Comparison of ENCODE assay signal across 8 mouse cellular contexts in the genomic region with DNA sequence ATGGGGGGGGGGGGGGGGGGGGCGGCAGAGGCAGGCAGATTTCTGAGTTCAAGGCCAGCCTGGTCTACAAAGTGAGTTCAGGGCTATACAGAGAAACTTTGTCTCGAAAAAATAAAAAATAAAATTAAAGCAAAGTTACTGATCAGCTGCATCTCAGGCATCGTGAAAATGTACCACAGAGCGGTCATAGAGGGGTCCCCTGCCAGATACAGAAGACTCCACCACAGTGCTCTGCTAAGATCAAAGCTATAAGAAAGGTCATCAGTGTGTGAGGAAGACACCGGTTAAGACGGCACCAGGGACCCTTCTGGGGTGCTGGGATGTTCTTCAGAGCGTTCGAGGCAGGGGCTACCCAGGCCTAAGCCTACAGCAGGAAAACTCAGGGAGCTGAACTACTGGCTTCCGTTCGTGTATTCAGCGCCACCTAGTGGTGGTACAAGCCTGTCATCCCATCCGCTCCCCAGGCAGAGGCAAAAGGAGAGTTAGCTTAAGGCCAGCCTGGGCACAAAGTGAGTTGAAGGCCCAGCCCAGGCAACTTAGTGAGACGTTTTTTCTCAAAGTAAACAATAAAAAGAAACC. TPM values are rescaled to one million over a fixed set of nuclear protein-coding genes. Genes with fewer than 3 reads are reported as not detected.
A peak's percentile ranks its signal among the peaks of the same experiment; 100 is the strongest.
DNase-seq lines count a peak whose midpoint lies in the region; ATAC-seq and TF ChIP-seq lines count a peak whose summit lies in the region.

No protein-coding gene starts in this region.

- no peak overlapping the region for H3K4me2 ChIP-seq in embryonic facial prominence, embryonic 13.5 days
- H3K4me2 ChIP-seq in heart, embryonic 12.5 days, result no peak overlapping the region
- H3K4me2 ChIP-seq in kidney, embryonic 15.5 days, result no peak overlapping the region
- no peak overlapping the region for H3K4me2 ChIP-seq in liver, embryonic 12.5 days

- peaks cover 4% of the 10 kb centered on the region for H3K4me1 ChIP-seq in embryonic facial prominence, embryonic 13.5 days
- H3K4me1 ChIP-seq in heart, embryonic 12.5 days (replicated peaks), result peaks cover 7% of the 10 kb centered on the region; the same call in 1 of the 2 replicates
- peaks cover 6% of the 10 kb centered on the region; the same call in 1 of the 2 replicates for H3K4me1 ChIP-seq in kidney, embryonic 15.5 days
- H3K4me1 ChIP-seq in liver, embryonic 12.5 days, result no peaks in the 10 kb centered on the region
- no peaks in the 10 kb centered on the region for H3K4me1 ChIP-seq in thymus, adult 2 months (replicated peaks; ENCODE audit: control insufficient read depth, insufficient read depth, low read length)

- no peak for TF ChIP-seq POLR2A in thymus, adult 2 months (IDR thresholded peaks at IDR 0.05; ENCODE audit: control insufficient read depth, extremely low read depth, insufficient read depth, low read length, poor library complexity)

- H3K27ac ChIP-seq in embryonic facial prominence, embryonic 13.5 days, result no peak overlapping the region
- H3K27ac ChIP-seq in heart, embryonic 12.5 days (ENCODE audit: poor library complexity, severe bottlenecking), result no peak overlapping the region
- no peak overlapping the region for H3K27ac ChIP-seq in kidney, embryonic 15.5 days
- no peak overlapping the region for H3K27ac ChIP-seq in liver, embryonic 12.5 days
- H3K27ac ChIP-seq in thymus, adult 2 months (ENCODE audit: control insufficient read depth, insufficient read depth, low read length), result no peak overlapping the region

- ATAC-seq in embryonic facial prominence, embryonic 13.5 days (ENCODE audit: insufficient number of reproducible peaks, insufficient read depth, low FRiP score, low TSS enrichment, low read depth), result peak; percentile 56; the same call in 1 of the 2 replicates
- ATAC-seq in heart, embryonic 12.5 days (ENCODE audit: insufficient number of reproducible peaks, low FRiP score), result peak; percentile 58; the same call in 1 of the 2 replicates
- peak; percentile 67 for ATAC-seq in kidney, embryonic 15.5 days (replicated peaks; ENCODE audit: low FRiP score)
- peak; percentile 73 for ATAC-seq in liver, embryonic 12.5 days

- H3K36me3 ChIP-seq in embryonic facial prominence, embryonic 13.5 days, result no peaks in the 10 kb centered on the region
- no peaks in the 10 kb centered on the region for H3K36me3 ChIP-seq in heart, embryonic 12.5 days
- H3K36me3 ChIP-seq in kidney, embryonic 15.5 days, result no peaks in the 10 kb centered on the region
- H3K36me3 ChIP-seq in liver, embryonic 12.5 days, result no peaks in the 10 kb centered on the region
- no peaks in the 10 kb centered on the region for H3K36me3 ChIP-seq in thymus, adult 2 months (ENCODE audit: control insufficient read depth, insufficient read depth, low read length)

- H3K27me3 ChIP-seq in embryonic facial prominence, embryonic 13.5 days, result no peaks in the 10 kb centered on the region
- H3K27me3 ChIP-seq in heart, embryonic 12.5 days (replicated peaks), result no peaks in the 10 kb centered on the region; the same call in 1 of the 2 replicates
- no peaks in the 10 kb centered on the region for H3K27me3 ChIP-seq in kidney, embryonic 15.5 days
- no peaks in the 10 kb centered on the region; the same call in 1 of the 2 replicates for H3K27me3 ChIP-seq in liver, embryonic 12.5 days (replicated peaks)
- H3K27me3 ChIP-seq in thymus, adult 2 months (ENCODE audit: control insufficient read depth, insufficient read depth, low read length), result no peaks in the 10 kb centered on the region

- no peaks in the 10 kb centered on the region for H3K9me3 ChIP-seq in embryonic facial prominence, embryonic 13.5 days
- H3K9me3 ChIP-seq in heart, embryonic 12.5 days (replicated peaks), result 0 out of 2 replicates have a peak, but pooled peaks cover 6% of the 10 kb centered on the region
- no peaks in the 10 kb centered on the region for H3K9me3 ChIP-seq in kidney, embryonic 15.5 days (replicated peaks)
- H3K9me3 ChIP-seq in liver, embryonic 12.5 days (replicated peaks), result 0 out of 2 replicates have a peak, but pooled peaks cover 7% of the 10 kb centered on the region

- peak; percentile 83; the same call in 1 of the 2 replicates for TF ChIP-seq CTCF in thymus, adult 2 months (IDR thresholded peaks at IDR 0.05; ENCODE audit: borderline replicate concordance, control insufficient read depth, extremely low read depth, insufficient read depth, low read length, poor library complexity)

- WGBS in embryonic facial prominence, embryonic 13.5 days, result 24% methylated on average over 13 of the region's 13 CpGs
- WGBS in heart, embryonic 12.5 days, result 25% methylated on average over 13 of the region's 13 CpGs
- WGBS in kidney, embryonic 15.5 days, result 26% methylated on average over 13 of the region's 13 CpGs
- WGBS in liver, embryonic 12.5 days (ENCODE audit: insufficient replicate concordance), result 23% methylated on average over 13 of the region's 13 CpGs
- WGBS in thymus, adult 2 months, result 31% methylated on average over 13 of the region's 13 CpGs

- DNase-seq in CD4-positive helper T cell, adult 2 months (ENCODE audit: low read depth, low spot score), result peak; percentile 65
- DNase-seq in adrenal gland, postnatal 36 days, result peak; percentile 70 to 81
- peak; percentile 84 for DNase-seq in neural tube, embryonic 10.5 days (ENCODE audit: extremely low spot score, low spot score)
- DNase-seq in thymus, adult 2 months, result peak; percentile 51

- no peak overlapping the region for H3K4me3 ChIP-seq in embryonic facial prominence, embryonic 13.5 days
- no peak overlapping the region for H3K4me3 ChIP-seq in heart, embryonic 12.5 days
- H3K4me3 ChIP-seq in kidney, embryonic 15.5 days (replicated peaks), result no peak overlapping the region
- H3K4me3 ChIP-seq in liver, embryonic 12.5 days, result no peak overlapping the region
- H3K4me3 ChIP-seq in thymus, adult 2 months (ENCODE audit: control insufficient read depth, insufficient read depth, low read length), result no peak overlapping the region

- no peak overlapping the region for H3K9ac ChIP-seq in embryonic facial prominence, embryonic 13.5 days
- no peak overlapping the region for H3K9ac ChIP-seq in heart, embryonic 12.5 days
- H3K9ac ChIP-seq in kidney, embryonic 15.5 days, result no peak overlapping the region
- H3K9ac ChIP-seq in liver, embryonic 12.5 days, result no peak overlapping the region

RNA-seq across cellular contexts. Expression of a gene that starts 15.9 kb away (rescaled TPM):
- 10 to 100 TPM; 21.0 to 22.8 TPM for total RNA-seq in adrenal gland, postnatal 36 days (2021)
- 22.4 and 22.5 TPM in 2 replicates for polyA plus RNA-seq in embryonic facial prominence, embryonic 13.5 days (2015; fragmentation: Nextera tagmentation; extraction: Ambion mirVana)
- 33.9 and 37.4 TPM in 2 replicates for polyA plus RNA-seq in heart, embryonic 12.5 days (2016; fragmentation: Nextera tagmentation; extraction: Ambion mirVana)
- 33.5 and 37.3 TPM in 2 replicates for polyA plus RNA-seq in kidney, embryonic 15.5 days (2015; fragmentation: Nextera tagmentation; extraction: Ambion mirVana)
- polyA plus RNA-seq in liver, embryonic 12.5 days (2016; fragmentation: Nextera tagmentation; extraction: Ambion mirVana), result 12.1 and 12.4 TPM in 2 replicates
- 5.7 and 6.8 TPM in 2 replicates for polyA plus RNA-seq in thymus, adult 2 months (2012; rRNA removed)

RNA-seq across cellular contexts. Expression of a gene that starts 18.5 kb away (rescaled TPM):
- total RNA-seq in adrenal gland, postnatal 36 days (2021), result not detected
- 0.15 and 0.25 TPM in 2 replicates for polyA plus RNA-seq in embryonic facial prominence, embryonic 13.5 days (2015; fragmentation: Nextera tagmentation; extraction: Ambion mirVana)
- polyA plus RNA-seq in heart, embryonic 12.5 days (2016; fragmentation: Nextera tagmentation; extraction: Ambion mirVana), result not detected in 2 replicates
- 0.38 and 0.42 TPM in 2 replicates for polyA plus RNA-seq in kidney, embryonic 15.5 days (2015; fragmentation: Nextera tagmentation; extraction: Ambion mirVana)
- polyA plus RNA-seq in liver, embryonic 12.5 days (2016; fragmentation: Nextera tagmentation; extraction: Ambion mirVana), result 0.31 and 0.37 TPM in 2 replicates
- 0.05 and 0.17 TPM in 2 replicates for polyA plus RNA-seq in thymus, adult 2 months (2012; rRNA removed)

RNA-seq across cellular contexts. Expression of a gene that starts 53.2 kb away (rescaled TPM):
- total RNA-seq in adrenal gland, postnatal 36 days (2021), result 100 to 1,000 TPM; 100 to 110 TPM
- polyA plus RNA-seq in embryonic facial prominence, embryonic 13.5 days (2015; fragmentation: Nextera tagmentation; extraction: Ambion mirVana), result 63.3 and 67.6 TPM in 2 replicates
- 49.7 and 52.7 TPM in 2 replicates for polyA plus RNA-seq in heart, embryonic 12.5 days (2016; fragmentation: Nextera tagmentation; extraction: Ambion mirVana)
- 69.4 and 70.0 TPM in 2 replicates for polyA plus RNA-seq in kidney, embryonic 15.5 days (2015; fragmentation: Nextera tagmentation; extraction: Ambion mirVana)
- polyA plus RNA-seq in liver, embryonic 12.5 days (2016; fragmentation: Nextera tagmentation; extraction: Ambion mirVana), result 55.2 and 57.6 TPM in 2 replicates
- polyA plus RNA-seq in thymus, adult 2 months (2012; rRNA removed), result 277 and 313 TPM in 2 replicates
